Mouse (Mus musculus) cerebellum, adult (tissue): ENCODE data around the gene Dclre1b.
A peak's percentile ranks its signal among the peaks of the same experiment; 100 is the strongest.
"Not testable (repeated sequence)": the region's sequence is repeated elsewhere in the genome, so short reads cannot be mapped to it uniquely, and the experiment has no call there.

Source experiments
- ATAC-seq: cut with Nextera tagmentation; 2 replicates; pipeline ENCODE4 v1.9.2; 2017; ENCODE audit warnings: mild to moderate bottlenecking, moderate library complexity, mixed read lengths; ENCODE audit not compliant: insufficient number of reproducible peaks, low FRiP score, low TSS enrichment

The Dclre1b gene

DNA sequence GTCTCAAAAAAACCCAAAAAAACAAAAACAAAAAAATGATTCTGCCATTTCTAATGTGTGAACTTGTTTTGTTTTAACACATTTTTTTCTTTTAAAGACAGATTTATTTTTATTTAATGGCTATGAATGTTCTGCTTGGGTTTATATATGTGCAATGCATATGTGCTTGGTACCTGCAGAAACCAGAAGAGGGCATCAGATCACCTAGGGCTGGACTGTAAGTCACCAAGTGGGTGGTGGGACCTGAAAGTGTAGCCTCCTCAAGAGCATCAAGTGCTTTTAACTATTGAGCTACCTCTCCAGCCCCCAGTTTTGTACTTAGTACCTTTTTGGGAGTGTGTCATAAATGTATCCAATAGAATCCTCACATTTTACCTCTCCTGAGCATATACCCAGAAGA lies 18.3 kb upstream of the Dclre1b start:
- no peak for ATAC-seq

DNA sequence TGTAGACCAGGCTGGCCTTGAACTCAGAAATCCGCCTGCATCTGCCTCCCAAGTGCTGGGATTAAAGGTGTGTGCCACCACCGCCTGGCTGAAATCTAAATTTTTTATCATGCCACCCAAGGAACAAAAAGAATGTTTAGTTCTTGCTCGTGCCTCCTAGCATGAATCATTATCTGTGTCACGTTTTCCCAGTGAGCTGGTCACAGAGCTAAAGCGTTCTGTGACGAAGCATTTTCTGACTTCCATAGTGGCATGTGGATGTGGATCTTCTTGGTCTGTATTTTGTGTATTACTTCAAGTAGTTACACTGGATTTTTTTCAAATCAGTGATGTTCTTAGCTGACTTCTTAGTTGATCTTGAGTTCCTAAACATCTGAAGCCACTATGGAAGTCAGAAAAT lies 1.7 kb upstream of the Dclre1b start:
- ATAC-seq, result no peak

DNA sequence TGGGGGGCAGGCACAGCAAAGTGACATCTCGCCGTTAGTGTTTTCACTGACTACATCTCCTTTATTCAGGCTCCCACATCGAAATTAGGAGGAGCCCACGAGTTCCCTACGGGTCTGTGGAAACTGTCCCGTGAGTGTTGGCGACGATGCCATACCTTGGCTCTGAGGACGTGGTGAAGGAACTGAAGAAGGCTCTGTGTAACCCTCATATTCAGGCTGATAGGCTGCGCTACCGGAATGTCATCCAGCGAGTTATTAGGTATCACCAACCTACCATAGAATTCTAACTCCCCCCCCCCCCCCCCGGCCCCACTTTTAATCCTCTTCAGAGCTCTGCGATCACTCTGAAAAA lies 531 bp upstream of the Dclre1b start:
- peak; percentile 57 for ATAC-seq

DNA sequence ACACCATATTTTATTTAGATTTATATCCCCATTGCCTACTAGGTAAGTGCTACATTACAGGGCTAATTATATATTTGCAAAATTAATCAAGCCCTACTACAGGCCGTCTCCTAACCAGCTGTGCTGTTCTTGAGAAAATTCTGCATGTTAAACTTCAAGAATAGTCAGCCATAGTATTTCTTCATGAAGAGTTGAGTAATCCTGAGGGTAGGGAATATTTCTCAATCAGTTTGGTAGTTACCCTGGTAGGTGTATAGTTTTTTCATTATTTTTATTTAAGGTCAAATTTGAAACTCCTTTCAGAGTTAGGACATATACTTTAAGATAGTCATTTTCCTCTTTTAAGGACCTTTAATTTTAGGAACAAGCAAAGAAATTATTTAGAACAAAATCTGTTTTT lies 3.6 kb downstream of the Dclre1b start:
- ATAC-seq, result no peak

DNA sequence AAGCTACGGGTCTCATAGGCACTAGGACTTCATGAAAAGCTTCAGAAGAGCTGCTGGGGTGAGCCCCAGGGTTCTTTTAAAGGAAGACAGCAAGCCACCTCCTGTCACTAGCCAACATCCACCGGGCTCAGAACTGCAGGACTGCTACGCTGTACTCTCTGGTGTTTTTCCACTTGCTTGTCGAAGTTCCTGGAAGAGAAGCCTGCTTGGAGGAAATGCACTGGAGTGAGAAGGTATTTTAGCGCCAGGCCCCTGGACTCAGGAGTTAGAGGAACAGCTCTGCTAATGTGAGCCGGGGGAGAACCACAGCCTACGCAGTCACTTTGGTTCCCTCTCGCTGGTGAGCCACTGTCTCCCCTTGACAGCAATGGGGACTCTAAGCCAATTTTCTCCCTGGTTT lies 6.4 kb downstream of the Dclre1b start:
- no peak for ATAC-seq

DNA sequence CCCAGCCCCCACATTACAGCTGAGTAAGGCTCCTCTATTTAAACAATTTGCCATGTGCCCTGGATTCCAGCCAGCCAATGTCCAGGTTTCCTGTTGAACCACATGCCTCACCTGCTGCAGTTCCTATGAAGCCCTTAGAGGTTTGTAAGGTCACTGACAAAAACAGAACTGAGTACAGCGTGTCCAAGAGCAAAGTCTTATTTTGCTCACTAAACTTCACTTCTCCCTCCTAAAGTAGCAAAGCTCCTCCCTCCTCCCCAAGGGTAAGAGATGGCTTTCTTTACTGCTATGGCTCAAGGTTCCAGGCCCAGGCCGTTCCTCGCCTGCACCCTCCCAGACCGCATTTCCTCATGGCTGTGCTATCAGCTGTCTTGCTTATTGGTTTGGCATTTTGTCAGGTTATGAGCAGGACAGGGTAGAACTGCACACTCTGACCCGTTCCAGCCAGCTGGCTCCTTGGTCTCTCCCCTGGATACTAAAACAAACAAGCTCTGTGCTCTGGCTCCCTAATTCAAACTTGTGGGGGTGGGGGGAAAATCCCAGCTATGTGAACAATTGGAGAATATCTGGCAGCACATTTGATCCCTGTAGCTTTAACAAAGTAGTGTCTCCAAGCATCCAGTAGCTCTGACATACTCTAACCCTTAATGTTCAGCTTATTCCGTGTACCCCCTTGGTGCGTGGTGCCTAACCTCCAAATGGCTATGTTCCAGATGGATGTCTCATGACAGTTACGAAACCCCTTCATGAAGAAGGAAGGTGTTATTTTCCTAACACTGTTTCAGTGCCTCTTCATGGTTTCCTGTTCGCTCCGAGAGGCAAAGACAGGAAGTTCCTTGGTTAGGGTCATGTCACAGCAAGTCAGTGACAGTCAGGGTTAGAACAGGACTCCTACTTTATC lies 7.4 kb downstream of the Dclre1b start:
- ATAC-seq, result peak; percentile 92

DNA sequence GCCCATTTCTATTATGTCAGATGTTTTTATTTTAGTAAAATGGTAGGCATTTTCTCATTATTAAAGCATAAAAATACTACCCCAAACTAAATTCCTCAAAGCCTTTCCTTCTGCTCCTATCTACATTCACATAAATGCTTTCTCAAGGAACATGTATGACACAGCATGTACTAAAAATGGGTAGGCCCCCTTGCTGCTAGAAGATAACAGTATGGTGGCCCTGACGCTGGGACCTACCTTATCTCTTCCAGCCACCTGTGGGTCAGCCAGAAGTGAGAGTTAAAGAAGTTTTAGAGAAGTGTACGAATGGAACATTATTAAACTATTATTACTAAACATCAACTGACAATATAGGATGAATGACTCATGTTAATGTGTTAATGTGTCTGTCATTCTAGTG lies 9.7 kb downstream of the Dclre1b start:
- ATAC-seq, result no peak

DNA sequence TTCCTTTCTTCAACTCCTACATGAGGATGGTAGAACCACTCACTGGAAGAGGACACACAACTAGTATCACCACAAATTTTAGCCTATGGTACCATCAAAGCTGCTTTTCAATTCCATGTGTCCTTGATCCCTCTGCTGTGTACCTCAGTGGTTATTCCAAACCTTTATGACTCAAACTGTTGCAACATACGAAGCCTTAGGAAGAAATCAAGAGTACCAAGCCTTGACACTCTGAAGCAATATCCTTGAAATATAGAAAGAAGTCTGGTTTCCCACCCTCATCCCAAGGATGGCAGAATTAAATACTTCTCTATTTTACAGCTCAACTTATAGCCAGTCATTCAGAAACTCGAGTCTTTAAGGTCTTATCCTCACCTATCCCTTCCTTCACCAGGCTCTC lies 12.9 kb downstream of the Dclre1b start:
- no peak for ATAC-seq

DNA sequence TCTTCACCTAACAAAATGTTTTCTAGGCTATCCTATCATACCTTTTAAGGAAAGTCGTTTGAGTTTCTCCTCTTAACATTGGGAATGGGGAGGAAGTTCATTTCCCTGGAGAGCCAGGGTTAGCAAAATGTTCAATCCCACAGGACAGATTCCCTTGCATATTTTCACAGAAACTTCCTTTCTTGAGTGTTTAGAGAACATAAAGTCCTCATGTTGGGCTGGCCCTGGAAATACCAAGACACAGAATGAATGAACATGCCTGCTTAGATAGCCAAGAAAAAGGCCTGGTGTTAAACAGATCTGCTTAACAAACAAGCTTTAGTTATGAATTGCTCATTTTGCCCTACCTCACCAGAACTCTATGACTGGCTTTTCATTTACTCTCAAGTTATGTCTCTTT lies 16.7 kb downstream of the Dclre1b start:
- ATAC-seq, result no peak

DNA sequence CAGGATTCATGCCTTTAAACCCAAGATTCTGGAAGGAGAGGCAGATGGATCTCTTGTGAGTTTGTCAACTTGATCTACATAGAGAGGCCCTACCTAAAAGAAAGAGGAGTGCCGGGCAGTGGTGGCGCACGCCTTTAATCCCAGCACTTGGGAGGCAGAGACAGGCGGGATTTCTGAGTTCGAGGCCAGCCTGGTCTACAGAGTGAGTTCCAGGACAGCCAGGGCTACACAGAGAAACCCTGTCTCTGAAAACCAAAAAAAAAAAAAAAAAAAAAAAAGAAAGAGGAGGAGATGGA lies 17.2 kb downstream of the Dclre1b start:
- ATAC-seq, result not testable (repeated sequence)

DNA sequence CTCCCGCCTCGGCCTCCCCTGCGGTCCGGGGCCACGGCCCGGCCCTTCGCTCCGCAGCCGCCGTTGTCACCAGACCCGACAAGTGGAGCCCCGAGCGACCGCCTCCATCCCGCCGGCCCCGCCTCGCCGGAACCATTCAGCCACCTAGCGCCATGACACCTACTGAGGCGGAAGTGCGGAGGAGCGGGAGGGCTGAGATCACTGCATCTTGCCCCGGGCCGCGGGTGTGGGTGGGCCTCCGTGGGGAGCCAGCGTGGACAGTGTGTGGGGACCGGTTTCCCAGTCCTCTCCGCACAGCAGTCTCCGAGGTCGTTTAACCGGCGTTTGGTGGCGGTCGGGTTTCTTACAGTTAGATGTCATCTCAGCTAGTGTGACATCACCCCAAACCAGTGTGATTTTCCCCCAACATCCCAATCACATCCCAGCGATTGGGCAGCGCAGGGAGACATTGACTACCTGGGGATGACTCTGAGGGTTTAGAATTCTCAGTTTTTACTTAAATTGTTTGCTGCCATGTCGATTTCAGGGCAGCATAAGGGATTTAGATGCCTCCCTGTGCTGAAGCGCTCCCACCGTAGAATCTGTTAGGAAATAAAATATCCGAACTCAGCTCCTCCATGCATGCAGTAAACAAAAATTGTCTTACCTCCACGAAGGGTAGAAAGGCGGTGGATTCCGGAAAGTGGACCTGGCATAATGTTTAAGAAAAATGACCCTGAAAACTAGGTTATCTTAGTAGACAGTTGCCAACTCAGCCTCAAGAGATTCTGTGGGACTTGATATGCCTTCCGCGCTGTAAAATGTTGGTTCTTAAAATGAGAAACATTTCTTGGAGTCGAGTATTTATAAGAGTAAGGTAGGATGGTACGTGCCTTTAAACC lies 17.8 kb downstream of the Dclre1b start, which contains the start of gene Hipk1:
TSS of gene Hipk1 (minus strand) at position 334 of the 881 bp plus-strand sequence.
- peak; percentile 96 for ATAC-seq

DNA sequence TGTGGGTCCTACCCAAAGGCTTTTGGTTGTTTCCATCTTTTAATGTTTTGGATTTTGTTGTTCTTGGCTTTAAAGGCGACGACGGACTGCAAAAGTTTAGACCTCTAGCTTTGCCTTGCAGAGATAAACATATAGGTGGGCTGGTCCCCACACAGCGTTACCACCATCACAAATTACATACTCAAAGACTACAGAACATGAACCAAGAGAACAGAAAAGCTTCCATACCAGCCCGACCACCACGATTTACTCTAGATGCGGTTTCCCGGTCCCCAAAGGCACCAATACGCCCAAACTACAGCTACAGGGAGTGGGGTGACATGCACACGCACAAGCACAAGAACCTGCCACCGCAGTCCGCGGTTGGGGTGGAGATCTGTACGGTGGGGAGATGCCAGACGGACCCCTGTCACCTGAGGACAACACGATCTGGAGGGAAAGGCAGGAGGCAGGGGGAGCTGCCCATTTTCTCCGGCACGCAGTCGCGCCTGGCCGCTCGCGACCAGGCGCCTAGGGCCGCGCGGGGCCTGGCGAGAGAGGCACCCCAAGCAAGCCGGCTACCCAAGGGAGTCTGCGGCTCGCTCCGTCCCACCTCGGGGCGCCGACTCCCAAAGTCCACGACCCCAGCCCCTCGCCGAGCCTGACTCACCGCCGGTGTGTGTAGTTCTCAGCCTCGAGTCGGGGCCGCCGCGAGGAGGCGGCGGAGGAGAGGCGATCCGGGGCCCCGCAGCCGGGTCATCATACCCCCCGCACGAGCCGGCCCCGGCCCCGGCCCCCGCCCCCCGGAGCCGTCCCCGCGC lies 18.7 kb downstream of the Dclre1b start:
- ATAC-seq, result peak; percentile 42

DNA sequence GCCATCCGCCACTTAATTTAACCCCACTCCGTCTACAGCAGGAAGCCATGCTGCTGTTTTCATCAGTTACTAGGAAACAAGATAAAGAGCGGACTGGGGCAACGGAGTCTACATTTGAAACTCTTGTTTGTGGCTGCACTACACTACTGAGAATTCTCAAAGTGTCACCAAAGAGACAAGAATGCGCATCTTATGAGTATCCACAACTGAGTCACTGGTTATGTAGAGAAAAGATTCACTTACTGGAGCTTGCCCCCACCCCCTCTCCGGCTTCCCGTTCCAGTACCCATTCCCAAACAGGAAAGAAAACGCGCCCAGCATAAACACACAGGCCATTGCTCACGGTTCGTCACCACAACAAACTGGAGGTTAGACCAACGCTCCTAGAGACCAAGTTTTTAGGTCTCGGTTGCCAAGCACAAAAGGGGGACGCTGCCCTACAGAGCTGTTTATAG lies 19.3 kb downstream of the Dclre1b start:
- no peak for ATAC-seq

DNA sequence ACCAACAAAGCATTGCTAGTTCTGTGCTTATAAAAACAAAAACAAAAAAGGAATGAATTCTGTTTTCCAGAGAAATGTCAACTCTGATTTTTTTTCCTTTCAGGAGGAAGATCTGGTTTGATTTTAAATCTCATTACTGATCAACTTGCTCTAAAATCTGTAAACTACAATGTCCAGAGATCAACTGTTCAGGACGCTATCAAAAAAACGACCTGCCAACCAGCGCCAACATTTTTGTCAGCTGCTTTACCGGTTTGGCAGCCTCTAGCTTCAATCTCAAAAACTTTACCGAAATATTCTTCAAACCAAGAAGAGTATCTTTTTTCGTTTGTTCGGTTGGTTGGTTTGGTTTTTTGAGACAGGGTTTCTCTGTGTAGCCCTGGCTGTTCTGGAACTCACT lies 20.1 kb downstream of the Dclre1b start:
- no peak for ATAC-seq

DNA sequence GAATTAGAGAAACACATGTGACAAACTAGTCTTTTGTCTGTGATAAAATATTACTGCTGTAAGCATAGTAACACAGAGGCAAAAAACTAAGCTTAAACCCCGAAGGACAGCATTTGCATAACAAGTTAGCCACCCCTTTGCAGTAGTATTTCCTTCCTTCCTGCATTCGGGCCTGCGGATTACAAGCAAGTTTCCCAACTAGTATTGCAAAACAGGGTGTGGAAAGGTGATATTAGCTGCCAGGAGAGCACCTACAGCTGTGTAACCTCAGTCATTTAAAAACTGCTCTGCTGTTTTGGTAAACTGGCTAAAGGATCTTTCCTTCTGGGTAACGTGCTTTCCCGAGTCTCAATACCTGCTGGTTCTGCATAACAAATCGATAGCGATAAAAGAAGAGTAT lies 22.0 kb downstream of the Dclre1b start:
- no peak for ATAC-seq

DNA sequence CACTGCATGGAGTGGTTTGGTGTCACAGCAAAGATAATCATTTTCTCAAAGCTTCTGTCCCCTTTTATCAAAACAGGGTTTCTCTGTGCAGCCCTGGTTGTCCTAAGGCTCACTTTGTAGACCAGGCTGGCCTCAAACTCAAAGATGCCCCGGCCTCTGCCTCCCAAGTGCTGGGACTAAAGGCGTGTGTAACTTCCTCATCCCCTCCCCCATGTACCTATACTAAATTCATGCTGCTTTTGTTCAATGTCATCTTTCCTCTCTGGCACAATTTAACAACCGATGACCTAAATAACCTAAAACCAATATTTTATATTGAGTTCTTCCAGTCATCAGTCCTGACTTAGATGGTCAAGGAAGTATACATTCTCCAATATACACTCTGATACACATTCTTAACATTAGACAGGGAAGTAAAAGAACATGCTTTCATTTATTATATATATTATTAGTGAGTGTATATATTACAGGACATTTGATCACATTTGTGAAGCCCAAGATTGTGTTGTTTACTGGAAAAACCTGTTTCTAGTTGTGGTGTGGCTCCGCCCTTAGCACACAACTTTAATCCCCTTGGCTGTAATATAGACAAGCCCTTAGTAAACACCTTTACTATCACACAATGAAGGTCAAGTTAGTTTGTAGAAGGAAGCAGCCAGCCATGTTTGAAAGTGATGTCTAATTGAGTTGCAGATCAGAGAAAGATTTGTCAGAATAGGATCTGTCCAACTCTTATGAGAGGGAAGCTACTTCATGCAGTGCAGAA lies 26.2 kb downstream of the Dclre1b start:
- no peak for ATAC-seq

DNA sequence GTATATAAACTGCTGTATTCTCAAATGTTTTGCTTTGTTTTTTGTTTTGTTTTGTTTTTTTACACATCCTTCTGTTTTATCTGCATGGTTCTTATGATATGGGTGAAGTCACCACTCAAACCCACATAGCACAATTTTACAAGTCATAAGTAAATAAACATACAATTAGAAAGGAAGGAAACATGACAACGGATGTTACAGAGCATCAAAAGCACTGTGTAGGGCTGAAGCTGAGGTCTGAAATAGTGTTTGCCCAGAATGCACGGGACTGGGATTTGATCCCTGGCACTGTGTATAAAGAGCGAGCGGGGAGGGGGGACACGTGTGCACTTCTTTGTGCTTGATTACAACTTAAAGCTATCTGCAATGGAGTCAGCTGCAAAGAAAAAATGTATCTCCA lies 28.5 kb downstream of the Dclre1b start:
- ATAC-seq, result no peak

DNA sequence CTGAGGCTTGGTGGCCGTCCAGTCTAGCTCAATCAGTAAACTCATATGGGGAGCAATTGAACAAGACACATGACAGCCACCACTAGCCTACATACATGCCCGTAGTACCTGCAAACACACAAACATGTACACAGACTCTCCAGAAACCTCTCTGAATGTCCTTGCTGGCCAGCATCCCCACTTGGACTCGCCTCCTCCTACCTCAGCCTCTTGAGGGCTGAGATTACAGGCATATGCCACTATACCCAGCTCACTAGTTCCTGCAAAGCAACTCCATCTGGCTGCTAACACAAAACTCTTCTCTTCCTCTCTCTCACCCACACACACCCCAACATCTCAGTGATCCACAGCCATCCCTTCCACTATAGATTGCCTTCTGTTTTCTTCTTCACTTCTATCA lies 29.0 kb downstream of the Dclre1b start:
- ATAC-seq, result no peak

DNA sequence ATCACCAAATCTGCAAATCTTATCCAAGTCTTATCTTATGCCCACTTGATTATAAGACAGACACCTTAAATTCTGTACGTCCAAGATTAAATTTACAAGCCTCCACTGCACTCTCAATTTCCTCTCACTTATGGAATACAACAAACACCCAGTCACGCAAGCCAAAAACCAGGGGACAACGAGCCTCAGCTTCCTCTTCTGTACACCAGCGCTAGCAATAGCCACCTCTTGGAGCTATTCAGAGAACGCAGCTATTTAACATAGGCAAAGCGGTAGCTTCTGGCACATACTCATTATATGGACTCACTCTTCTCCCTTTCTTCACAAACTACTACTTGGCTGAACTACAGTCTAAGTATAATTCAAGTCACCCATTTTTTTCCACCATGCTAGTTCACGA lies 30.1 kb downstream of the Dclre1b start:
- no peak for ATAC-seq

DNA sequence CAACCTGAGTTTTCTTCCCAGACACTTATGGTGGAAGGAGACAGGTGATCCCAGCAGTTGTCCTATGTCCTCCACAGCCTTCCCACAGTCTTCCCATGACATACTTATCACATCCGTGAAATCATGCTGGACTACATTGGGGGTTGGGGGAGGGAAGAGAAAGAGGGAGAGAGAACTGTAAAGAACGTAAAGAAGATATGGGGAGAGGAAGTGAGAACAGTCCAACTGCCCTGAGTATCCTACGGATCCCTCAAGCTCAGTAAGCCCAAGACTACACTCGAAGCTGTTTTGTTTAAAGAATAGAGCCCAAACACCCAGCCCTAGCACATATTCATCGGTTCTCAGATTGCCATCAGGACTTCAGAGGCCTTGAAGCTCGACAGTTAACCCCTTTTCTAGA lies 30.6 kb downstream of the Dclre1b start:
- ATAC-seq, result no peak
